Mouse (Mus musculus): ENCODE measurements around the gene Klc2.

DNA sequence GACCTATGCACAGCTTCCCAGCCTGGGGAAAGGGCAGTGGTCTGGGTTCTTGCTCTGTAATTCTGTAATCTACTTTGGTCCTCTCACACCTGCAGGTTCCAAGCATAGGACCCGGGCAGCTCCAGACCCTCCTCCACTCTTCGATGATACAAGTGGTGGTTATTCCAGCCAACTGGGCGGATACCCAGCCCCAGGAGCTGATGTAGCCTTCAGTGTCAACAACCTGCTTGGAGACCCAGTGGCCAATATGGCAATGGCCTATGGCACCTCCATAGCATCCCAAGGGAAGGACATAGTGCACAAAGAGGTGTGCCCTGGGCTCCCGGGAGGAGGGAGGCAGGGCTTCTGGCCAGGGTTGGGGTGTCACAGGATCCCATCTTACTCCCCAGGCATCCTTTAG, 29.0 kb downstream of the Klc2 start:
- TF ChIP-seq POLR2A (IDR thresholded peaks at IDR 0.05; ENCODE audit: borderline replicate concordance, extremely low read depth, insufficient read depth, insufficient read length, poor library complexity, severe bottlenecking) = no peak
- no peak for TF ChIP-seq CTCF (IDR thresholded peaks at IDR 0.05; ENCODE audit: borderline replicate concordance, extremely low read depth, insufficient read depth, insufficient read length)

Measured in brain, embryonic 14.5 days (tissue).